Mouse (Mus musculus): ENCODE data around the gene Calhm2.

- TF ChIP-seq GATA1 (IDR thresholded peaks at IDR 0.05; ENCODE audit: low read length) (no peak), TAL1 (IDR thresholded peaks at IDR 0.05; ENCODE audit: low read length) (no peak)
These were observed 23.6 kb upstream of the Calhm2 start for GRCm38 (mm10) chr19:47161669-47162068.

Data from erythroblast, embryonic 14.5 days (primary cell).